Mouse (Mus musculus) heart, embryonic 14.5 days (tissue): ENCODE data around the gene Rfxank. TPM values are rescaled to one million over a fixed set of nuclear protein-coding genes. Genes with fewer than 3 reads are reported as not detected.

ENCODE experiments used
- ATAC-seq: fragments of 200-750 bp; cut with Nextera tagmentation; 2 replicates; pipeline ENCODE4 v1.8.0; 2017; ENCODE audit warnings: low read depth, moderate TSS enrichment; ENCODE audit not compliant: insufficient number of reproducible peaks, insufficient read depth, low FRiP score
- H3K27ac ChIP-seq, 2 experiments: fragments of 200-500 bp in 1 of 2; fragments of 300-500 bp in 1 of 2; sonication (generic) in 1 of 2; replicated peaks in 1 of 2; 2 replicates each; pipeline ENCODE4 v1.5.1; 2012 to 2014; ENCODE audit warnings: low read depth in 2 of 2, low read length in 2 of 2, control low read depth in 1 of 2, mild to moderate bottlenecking in 1 of 2, mixed read lengths in 1 of 2; ENCODE audit not compliant: control insufficient read depth in 1 of 2, insufficient read depth in 1 of 2
- H3K27me3 ChIP-seq: fragments of 300-500 bp; sonication (generic); 2 replicates; pipeline ENCODE4 v1.6.1; 2014; ENCODE audit warnings: mild to moderate bottlenecking, low read length, control low read depth; ENCODE audit not compliant: control insufficient read depth, insufficient read depth
- H3K36me3 ChIP-seq: fragments of 300-500 bp; sonication (generic); 2 replicates; pipeline ENCODE4 v1.6.1; 2014; ENCODE audit warnings: mild to moderate bottlenecking, control low read depth, low read length, mixed read lengths; ENCODE audit not compliant: control insufficient read depth, insufficient read depth
- H3K4me1 ChIP-seq, 2 experiments: fragments of 200-500 bp in 1 of 2; fragments of 300-500 bp in 1 of 2; sonication (generic) in 1 of 2; 2 replicates each; pipeline ENCODE4 v1.6.1; 2012 to 2014; ENCODE audit warnings: low read length in 2 of 2, control low read depth in 1 of 2, mixed read lengths in 1 of 2; ENCODE audit not compliant: control insufficient read depth in 2 of 2, insufficient read depth in 2 of 2
- H3K4me2 ChIP-seq: fragments of 300-500 bp; sonication (generic); 2 replicates; pipeline ENCODE4 v1.6.1; 2014; ENCODE audit warnings: mild to moderate bottlenecking, low read length
- H3K4me3 ChIP-seq, 2 experiments: fragments of 200-500 bp in 1 of 2; fragments of 300-500 bp in 1 of 2; sonication (generic) in 1 of 2; 2 replicates each; pipeline ENCODE4 v1.5.1; 2012 to 2014; ENCODE audit warnings: low read length in 2 of 2, mild to moderate bottlenecking in 2 of 2, control low read depth in 1 of 2, low read depth in 1 of 2, moderate library complexity in 1 of 2; ENCODE audit not compliant: control insufficient read depth in 1 of 2, insufficient read depth in 1 of 2
- H3K9ac ChIP-seq: fragments of 300-500 bp; sonication (generic); 2 replicates; pipeline ENCODE4 v1.6.1; 2014; ENCODE audit warnings: mild to moderate bottlenecking, low read length
- H3K9me3 ChIP-seq: fragments of 300-500 bp; sonication (generic); 2 replicates; pipeline ENCODE4 v1.6.1; 2016; ENCODE audit warnings: low read length, control low read depth; ENCODE audit not compliant: control insufficient read depth
- WGBS: fragments of 180-500 bp; shearing (Covaris S2); extraction: QIAGEN DNeasy Blood & Tissue Kit; methylation state at CpG from one replicate; pipeline ENCODE4 v1.1.7; 2014; 5-methylcytosine and 5-hydroxymethylcytosine counted together
- polyA plus RNA-seq: library from polyadenylated mRNA; unstranded; fragments of >200 nt; fragmentation: Nextera tagmentation; extraction: Ambion mirVana; gene quantifications from 2 replicates; pipeline ENCODE4 v1.2.1, GENCODE M21; 2014

Gene Rfxank
- polyA plus RNA-seq, 1 experiment from 2014 or later: 21.0 TPM

- 82% methylated on average over 8 of the region's 8 CpGs for WGBS
- no peak overlapping the region for H3K9ac ChIP-seq
- ATAC-seq: no peak
Observed at GRCm38 (mm10) chr8:70100241-70100640, 38.7 kb downstream of the Rfxank start.

GRCm38 (mm10) chr8:70099276-70099675, 39.7 kb downstream of the Rfxank start:
- H3K36me3 ChIP-seq: no peaks in the 10 kb centered on the region
- no peaks in the 10 kb centered on the region for H3K4me1 ChIP-seq
- H3K4me3 ChIP-seq: no peak overlapping the region
- H3K27ac ChIP-seq: no peak overlapping the region
- no peak for ATAC-seq
- 70% methylated on average over 8 of the region's 8 CpGs for WGBS
- H3K9ac ChIP-seq: no peak overlapping the region
- H3K9me3 ChIP-seq: no peaks in the 10 kb centered on the region
- H3K4me2 ChIP-seq: no peak overlapping the region
- peaks cover 6% of the 10 kb centered on the region; the same call in 1 of the 2 replicates for H3K27me3 ChIP-seq

More at GRCm38 (mm10) chr8:70100241-70100640, 38.7 kb downstream of the Rfxank start:
- Histone ChIP-seq H3K4me1 (no peaks in the 10 kb centered on the region), H3K27me3 (0 out of 2 replicates have a peak, but pooled peaks cover 4% of the 10 kb centered on the region), H3K4me3 (no peak overlapping the region), H3K4me2 (no peak overlapping the region), H3K36me3 (no peaks in the 10 kb centered on the region), H3K27ac (no peak overlapping the region), H3K9me3 (no peaks in the 10 kb centered on the region)

- 51% methylated on average over 8 of the region's 8 CpGs for WGBS
- Histone ChIP-seq H3K9me3 (no peaks in the 10 kb centered on the region), H3K27me3 (peaks cover 59% of the 10 kb centered on the region), H3K36me3 (no peaks in the 10 kb centered on the region), H3K9ac (no peak overlapping the region), H3K4me2 (no peak overlapping the region), H3K4me3 (no peak overlapping the region), H3K27ac (no peak overlapping the region), H3K4me1 (no peaks in the 10 kb centered on the region; a peak in 1 of 4 replicates)
- ATAC-seq: no peak
Observed at GRCm38 (mm10) chr8:70092786-70093185, 46.2 kb downstream of the Rfxank start.

GRCm38 (mm10) chr8:70089296-70089960, 49.5 kb downstream of the Rfxank start:
- Histone ChIP-seq H3K4me3 (no peak overlapping the region), H3K36me3 (no peaks in the 10 kb centered on the region), H3K9ac (no peak overlapping the region), H3K4me2 (no peak overlapping the region), H3K9me3 (no peaks in the 10 kb centered on the region), H3K4me1 (peaks cover 0 to 2% of the 10 kb centered on the region in 2 experiments; a peak in 2 of 4 replicates), H3K27ac (no peak overlapping the region), H3K27me3 (peaks cover 88% of the 10 kb centered on the region)
- ATAC-seq: no peak
- WGBS: 52% methylated on average over 9 of the region's 9 CpGs

GRCm38 (mm10) chr8:70087836-70088650, 50.9 kb downstream of the Rfxank start:
- H3K27me3 ChIP-seq: peaks cover 89% of the 10 kb centered on the region
- H3K36me3 ChIP-seq: no peaks in the 10 kb centered on the region
- WGBS: 4% methylated on average over 56 of the region's 56 CpGs
- H3K4me2 ChIP-seq: peak overlapping the region; percentile 66
- peak overlapping the region; percentile 12; the same call in 1 of the 2 replicates for H3K9ac ChIP-seq
- peak overlapping the region; percentile 36 to 37 for H3K4me3 ChIP-seq
- no peak overlapping the region for H3K27ac ChIP-seq
- peaks cover 3 to 16% of the 10 kb centered on the region in 2 experiments; a peak in 3 of 4 replicates for H3K4me1 ChIP-seq
- ATAC-seq: 0 out of 2 replicates have a peak, but pooled peaks have one; percentile 24
- H3K9me3 ChIP-seq: no peaks in the 10 kb centered on the region

GRCm38 (mm10) chr8:70087237-70087636, 51.7 kb downstream of the Rfxank start:
- 5% methylated on average over 7 of the region's 7 CpGs for WGBS
- Histone ChIP-seq H3K4me2 (no peak overlapping the region), H3K4me1 (peaks cover 3 to 17% of the 10 kb centered on the region in 2 experiments; a peak in 3 of 4 replicates)

GRCm38 (mm10) chr8:70086151-70086550, 52.8 kb downstream of the Rfxank start:
- H3K27ac ChIP-seq: no peak overlapping the region
- no peak overlapping the region for H3K4me3 ChIP-seq
- H3K9ac ChIP-seq: no peak overlapping the region
- peaks cover 3 to 17% of the 10 kb centered on the region in 2 experiments; a peak in 3 of 4 replicates for H3K4me1 ChIP-seq
- no peak overlapping the region for H3K4me2 ChIP-seq
- ATAC-seq: no peak
- H3K9me3 ChIP-seq: no peaks in the 10 kb centered on the region
- no peaks in the 10 kb centered on the region for H3K36me3 ChIP-seq
- WGBS: 40% methylated on average over 1 of the region's 1 CpGs
- peaks cover 92% of the 10 kb centered on the region for H3K27me3 ChIP-seq

More at GRCm38 (mm10) chr8:70087237-70087636, 51.7 kb downstream of the Rfxank start:
- H3K36me3 ChIP-seq: no peaks in the 10 kb centered on the region
- H3K9me3 ChIP-seq: no peaks in the 10 kb centered on the region
- H3K4me3 ChIP-seq: no peak overlapping the region
- peaks cover 95% of the 10 kb centered on the region for H3K27me3 ChIP-seq
- no peak for ATAC-seq
- no peak overlapping the region for H3K9ac ChIP-seq
- H3K27ac ChIP-seq: no peak overlapping the region
